Mouse (Mus musculus): ENCODE measurements at regions not wholly inside any gene's neighbourhood (a gene's known extent, or its start where the extent isn't known, plus 50 kb on each side); places are given as distances from the start of the nearest gene placed in this dataset.
A peak's percentile ranks its signal among the peaks of the same experiment; 100 is the strongest.

- no peak for DNase-seq
- TF ChIP-seq CTCF (IDR thresholded peaks at IDR 0.05): no peak
- no peak overlapping the region for H3K4me3 ChIP-seq
- intact Hi-C loops (cut with DNase I): no loop called here
- peak overlapping the region; percentile 79 for H3K27ac ChIP-seq
Measured at GRCm38 (mm10) chr16:30834561-30834960, 235.0 kb downstream of the Fam43a start.

GRCm38 (mm10) chr16:30835678-30836077 is 236.2 kb downstream of the Fam43a start:
- Histone ChIP-seq H3K27ac (peak overlapping the region; percentile 79), H3K4me3 (no peak overlapping the region)
- intact Hi-C loops (cut with DNase I): no loop called here
- TF ChIP-seq CTCF (IDR thresholded peaks at IDR 0.05): no peak
- DNase-seq: no peak

- intact Hi-C loops (cut with DNase I): no loop called here
- no peak for DNase-seq
- H3K27ac ChIP-seq: no peak overlapping the region
- TF ChIP-seq CTCF (IDR thresholded peaks at IDR 0.05): no peak
- no peak overlapping the region for H3K4me3 ChIP-seq
Measured at GRCm38 (mm10) chr16:30842831-30843230, 238.4 kb downstream of the Xxylt1 start.

- DNase-seq: no peak
- no peak overlapping the region for H3K27ac ChIP-seq
- no peak overlapping the region for H3K4me3 ChIP-seq
- intact Hi-C loops (cut with DNase I): no loop called here
- no peak for TF ChIP-seq CTCF (IDR thresholded peaks at IDR 0.05)
Measured at GRCm38 (mm10) chr16:30852595-30852994, 228.6 kb downstream of the Xxylt1 start.

GRCm38 (mm10) chr16:30854716-30855115 is 226.5 kb downstream of the Xxylt1 start:
- intact Hi-C loops (cut with DNase I): no loop called here
- Histone ChIP-seq H3K4me3 (no peak overlapping the region), H3K27ac (no peak overlapping the region)
- DNase-seq: no peak
- no peak for TF ChIP-seq CTCF (IDR thresholded peaks at IDR 0.05)

GRCm38 (mm10) chr16:30857656-30858055 is 223.6 kb downstream of the Xxylt1 start:
- Histone ChIP-seq H3K4me3 (no peak overlapping the region), H3K27ac (no peak overlapping the region)
- no peak for DNase-seq
- intact Hi-C loops (cut with DNase I): no loop called here
- TF ChIP-seq CTCF (IDR thresholded peaks at IDR 0.05): no peak

- intact Hi-C loops (cut with DNase I): no loop called here
- Histone ChIP-seq H3K4me3 (no peak overlapping the region), H3K27ac (peak overlapping the region; percentile 52; the same call in 1 of the 2 replicates)
- no peak for DNase-seq
- TF ChIP-seq CTCF (IDR thresholded peaks at IDR 0.05): no peak
Measured at GRCm38 (mm10) chr16:30869136-30869909, 211.9 kb downstream of the Xxylt1 start.

- peak; percentile 70 for TF ChIP-seq CTCF (IDR thresholded peaks at IDR 0.05)
- intact Hi-C loops (cut with DNase I): loop anchor here (5.0 kb wide), 1 partner anchor 202 kb away; no protein-coding TSS in a partner anchor
- H3K4me3 ChIP-seq: peak overlapping the region; percentile 11; the same call in 1 of the 2 replicates
- peak overlapping the region; percentile 69 for H3K27ac ChIP-seq
- peak; percentile 69 for DNase-seq
Measured at GRCm38 (mm10) chr16:30870110-30870509, 211.1 kb downstream of the Xxylt1 start.

GRCm38 (mm10) chr16:30870676-30871075 is 210.6 kb downstream of the Xxylt1 start:
- no peak for TF ChIP-seq CTCF (IDR thresholded peaks at IDR 0.05)
- Histone ChIP-seq H3K4me3 (no peak overlapping the region), H3K27ac (peak overlapping the region; percentile 69)
- intact Hi-C loops (cut with DNase I): loop anchor here (5.0 kb wide), 1 partner anchor 202 kb away; no protein-coding TSS in a partner anchor
- no peak for DNase-seq

GRCm38 (mm10) chr16:30872147-30872546 is 209.1 kb downstream of the Xxylt1 start:
- Histone ChIP-seq H3K4me3 (no peak overlapping the region), H3K27ac (no peak overlapping the region)
- intact Hi-C loops (cut with DNase I): loop anchor here (5.0 kb wide), 1 partner anchor 200 kb away; no protein-coding TSS in a partner anchor
- no peak for TF ChIP-seq CTCF (IDR thresholded peaks at IDR 0.05)
- DNase-seq: no peak

GRCm38 (mm10) chr16:30873493-30874211 is 207.6 kb downstream of the Xxylt1 start:
- intact Hi-C loops (cut with DNase I): loop anchor here (2.0 to 5.0 kb wide), 2 partner anchors 199 to 277 kb away; no protein-coding TSS in a partner anchor
- peak overlapping the region; percentile 3 for H3K4me3 ChIP-seq
- H3K27ac ChIP-seq: peak overlapping the region; percentile 55
- peak; percentile 79 for DNase-seq
- no peak for TF ChIP-seq CTCF (IDR thresholded peaks at IDR 0.05)

GRCm38 (mm10) chr16:30875235-30875829 is 205.9 kb downstream of the Xxylt1 start:
- peak; percentile 22; the same call in 1 of the 2 replicates for TF ChIP-seq CTCF (IDR thresholded peaks at IDR 0.05)
- intact Hi-C loops (cut with DNase I): loop anchor here (2.0 to 5.0 kb wide), 2 partner anchors 52 to 279 kb away; no protein-coding TSS in a partner anchor
- Histone ChIP-seq H3K27ac (no peak overlapping the region), H3K4me3 (no peak overlapping the region)
- no peak for DNase-seq
